Mouse (Mus musculus) olfactory bulb, adult 2 months (tissue): Measurements from ENCODE around the gene Lrba. TPM values are rescaled to one million over a fixed set of nuclear protein-coding genes. Genes with fewer than 3 reads are reported as not detected.

Experiments
- H3K27ac ChIP-seq: fragments of 200-500 bp; 2 replicates; pipeline ENCODE4 v1.5.1; 2012; ENCODE audit warnings: low read depth, low read length; ENCODE audit not compliant: insufficient read depth
- H3K4me1 ChIP-seq: fragments of 200-500 bp; 2 replicates; pipeline ENCODE4 v1.6.1; 2012; ENCODE audit warnings: low read length; ENCODE audit not compliant: control insufficient read depth, insufficient read depth
- H3K4me3 ChIP-seq: fragments of 200-500 bp; 2 replicates; pipeline ENCODE4 v1.5.1; 2012; ENCODE audit warnings: mild to moderate bottlenecking, low read depth, low read length, moderate library complexity; ENCODE audit not compliant: insufficient read depth
- CTCF ChIP-seq: fragments of 200-500 bp; IDR thresholded peaks from 2 replicates; pipeline ENCODE4 v1.5.1; 2012; ENCODE audit warnings: low read depth, mild to moderate bottlenecking, low read length, moderate library complexity; ENCODE audit not compliant: insufficient read depth
- POLR2A ChIP-seq: fragments of 200-500 bp; IDR thresholded peaks from 2 replicates; pipeline ENCODE4 v1.6.1; 2012; ENCODE audit warnings: mild to moderate bottlenecking, low read depth, low read length, moderate library complexity; ENCODE audit not compliant: insufficient read depth
- WGBS: fragments of 180-500 bp; shearing (Covaris S2); methylation state at CpG from one replicate; pipeline ENCODE4 v1.1.7; 2018; 5-methylcytosine and 5-hydroxymethylcytosine counted together
- polyA plus RNA-seq: library from polyadenylated mRNA; stranded (reverse); fragments of >200 nt; gene quantifications from 2 replicates; pipeline ENCODE4 v1.2.4, GENCODE M21; 2012; ENCODE audit warnings: low replicate concordance; ENCODE audit not compliant: missing spikeins, insufficient read depth, insufficient read length

The Lrba gene
- polyA plus RNA-seq, 1 experiment: not detected

- no peak for TF ChIP-seq CTCF
- no peak for TF ChIP-seq POLR2A
- no peak overlapping the region for H3K27ac ChIP-seq
- peaks cover 25% of the 10 kb centered on the region for H3K4me1 ChIP-seq
- 74% methylated on average over 4 of the region's 4 CpGs for WGBS
- no peak overlapping the region for H3K4me3 ChIP-seq
These were observed 555.2 kb downstream of the Lrba start for GRCm38 (mm10) chr3:86779704-86780103.

GRCm38 (mm10) chr3:86784051-86784450 lies 559.6 kb downstream of the Lrba start:
- peaks cover 39% of the 10 kb centered on the region for H3K4me1 ChIP-seq
- H3K4me3 ChIP-seq: no peak overlapping the region
- TF ChIP-seq CTCF: no peak
- no peak for TF ChIP-seq POLR2A
- no peak overlapping the region for H3K27ac ChIP-seq
- 89% methylated on average over 3 of the region's 3 CpGs for WGBS

GRCm38 (mm10) chr3:86784930-86785329 lies 560.5 kb downstream of the Lrba start:
- TF ChIP-seq CTCF: no peak
- peak overlapping the region; percentile 47 for H3K27ac ChIP-seq

GRCm38 (mm10) chr3:86786280-86786679 lies 561.8 kb downstream of the Lrba start:
- peaks cover 36% of the 10 kb centered on the region for H3K4me1 ChIP-seq
- TF ChIP-seq POLR2A (no peak), CTCF (no peak)
- WGBS: 33% methylated on average over 12 of the region's 12 CpGs
- peak overlapping the region; percentile 76 for H3K27ac ChIP-seq
- no peak overlapping the region for H3K4me3 ChIP-seq

More at GRCm38 (mm10) chr3:86784930-86785329, 560.5 kb downstream of the Lrba start:
- peaks cover 39% of the 10 kb centered on the region for H3K4me1 ChIP-seq
- WGBS: 37% methylated on average over 11 of the region's 11 CpGs
- no peak overlapping the region for H3K4me3 ChIP-seq

- Histone ChIP-seq H3K27ac (peak overlapping the region; percentile 76), H3K4me3 (no peak overlapping the region), H3K4me1 (peaks cover 36% of the 10 kb centered on the region)
- 31% methylated on average over 11 of the region's 11 CpGs for WGBS
- TF ChIP-seq POLR2A: no peak
- TF ChIP-seq CTCF: no peak
These were observed 562.4 kb downstream of the Lrba start for GRCm38 (mm10) chr3:86786845-86787351.

- WGBS: 63% methylated on average over 10 of the region's 10 CpGs
- H3K27ac ChIP-seq: peak overlapping the region; percentile 76
- peaks cover 39% of the 10 kb centered on the region for H3K4me1 ChIP-seq
- H3K4me3 ChIP-seq: no peak overlapping the region
- TF ChIP-seq CTCF (no peak), POLR2A (no peak)
These were observed 563.1 kb downstream of the Lrba start for GRCm38 (mm10) chr3:86787423-86788123.

GRCm38 (mm10) chr3:86788711-86789110 lies 564.2 kb downstream of the Lrba start:
- TF ChIP-seq CTCF (0 out of 2 replicates have a peak, but pooled peaks have one; percentile 15), POLR2A (no peak)
- H3K4me1 ChIP-seq: peaks cover 42% of the 10 kb centered on the region
- H3K27ac ChIP-seq: peak overlapping the region; percentile 29; the same call in 1 of the 2 replicates
- no peak overlapping the region for H3K4me3 ChIP-seq
- WGBS: 27% methylated on average over 6 of the region's 6 CpGs

- Histone ChIP-seq H3K4me1 (peaks cover 41% of the 10 kb centered on the region), H3K27ac (no peak overlapping the region), H3K4me3 (no peak overlapping the region)
- WGBS: 70% methylated on average over 5 of the region's 5 CpGs
- TF ChIP-seq POLR2A (no peak), CTCF (no peak)
These were observed 565.3 kb downstream of the Lrba start for GRCm38 (mm10) chr3:86789752-86790151.

GRCm38 (mm10) chr3:86793264-86793663 lies 568.8 kb downstream of the Lrba start:
- Histone ChIP-seq H3K4me1 (peaks cover 15% of the 10 kb centered on the region), H3K27ac (no peak overlapping the region), H3K4me3 (no peak overlapping the region)
- WGBS: 33% methylated on average over 4 of the region's 4 CpGs
- TF ChIP-seq POLR2A (no peak), CTCF (no peak)
